Mouse (Mus musculus) E14TG2a.4 (cell line): ENCODE data around the gene Cfap70.
A peak's percentile ranks its signal among the peaks of the same experiment; 100 is the strongest.

Experiments
- H3K27me3 ChIP-seq: 2 replicates; pipeline ENCODE4 v1.6.1; 2014; ENCODE audit warnings: low read length, control low read depth; ENCODE audit not compliant: insufficient read depth
- H3K36me3 ChIP-seq: 2 replicates; pipeline ENCODE4 v1.6.1; 2014; ENCODE audit warnings: low read length, control low read depth; ENCODE audit not compliant: insufficient read depth
- H3K4me1 ChIP-seq: replicated peaks from 2 replicates; pipeline ENCODE4 v1.6.1; 2014; ENCODE audit warnings: low read depth, low read length, control low read depth
- H3K4me3 ChIP-seq: replicated peaks from 2 replicates; pipeline ENCODE4 v1.5.1; 2014; ENCODE audit warnings: mild to moderate bottlenecking, low read length
- H3K9me3 ChIP-seq: 2 replicates; pipeline ENCODE4 v1.6.1; 2014; ENCODE audit warnings: low read length, control low read depth
- CTCF ChIP-seq: conservative IDR thresholded peaks from 2 replicates; pipeline ENCODE4 v1.5.1; 2014; ENCODE audit warnings: low read length
- NANOG ChIP-seq: IDR thresholded peaks from 2 replicates; pipeline ENCODE4 v1.6.1; 2014; ENCODE audit warnings: borderline replicate concordance, low read length, mixed read lengths
- POU5F1 ChIP-seq: IDR thresholded peaks from 2 replicates; pipeline ENCODE4 v1.6.1; 2014; ENCODE audit warnings: low read length, borderline replicate concordance

The Cfap70 gene

DNA sequence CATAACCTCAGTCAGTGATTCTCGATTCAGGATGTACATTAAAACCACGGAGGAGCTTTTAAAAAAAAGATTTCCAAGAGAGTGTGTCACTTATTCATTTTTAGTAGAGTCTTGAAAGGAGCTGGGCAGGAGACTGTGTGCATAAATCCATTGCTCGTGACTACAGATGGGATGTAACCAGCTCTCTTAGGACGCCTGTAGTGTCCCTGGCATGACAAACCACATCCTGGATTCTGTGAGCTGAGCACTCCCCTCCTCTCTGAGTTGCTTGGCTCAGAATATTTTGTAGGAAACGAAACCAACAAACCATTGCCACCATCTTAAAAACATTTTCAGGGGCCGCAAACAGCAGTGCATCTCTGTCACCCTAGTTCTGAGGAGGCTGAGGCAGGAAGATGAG, 15.1 kb downstream of the Cfap70 start:
- Histone ChIP-seq H3K36me3 (no peaks in the 10 kb centered on the region), H3K27me3 (no peaks in the 10 kb centered on the region), H3K9me3 (no peaks in the 10 kb centered on the region), H3K4me1 (no peaks in the 10 kb centered on the region), H3K4me3 (no peak overlapping the region)
- TF ChIP-seq NANOG (no peak), CTCF (no peak), POU5F1 (no peak)

GRCm38 (mm10) chr14:20432420-20432819, 19.6 kb downstream of the Cfap70 start:
- Histone ChIP-seq H3K36me3 (no peaks in the 10 kb centered on the region), H3K9me3 (peaks cover 28% of the 10 kb centered on the region), H3K4me1 (no peaks in the 10 kb centered on the region), H3K4me3 (no peak overlapping the region), H3K27me3 (no peaks in the 10 kb centered on the region)
- TF ChIP-seq CTCF, result no peak
- no peak for TF ChIP-seq POU5F1
- no peak for TF ChIP-seq NANOG

- Histone ChIP-seq H3K4me3 (no peak overlapping the region), H3K36me3 (no peaks in the 10 kb centered on the region), H3K9me3 (peaks cover 29% of the 10 kb centered on the region), H3K27me3 (no peaks in the 10 kb centered on the region), H3K4me1 (no peaks in the 10 kb centered on the region)
- TF ChIP-seq POU5F1, result no peak
- TF ChIP-seq CTCF, result no peak
- no peak for TF ChIP-seq NANOG
Observed at GRCm38 (mm10) chr14:20431726-20432125, 20.3 kb downstream of the Cfap70 start.

GRCm38 (mm10) chr14:20429833-20430232, 22.2 kb downstream of the Cfap70 start:
- no peaks in the 10 kb centered on the region for H3K27me3 ChIP-seq
- H3K4me1 ChIP-seq, result no peaks in the 10 kb centered on the region
- H3K36me3 ChIP-seq, result no peaks in the 10 kb centered on the region
- no peak overlapping the region for H3K4me3 ChIP-seq
- no peak for TF ChIP-seq POU5F1
- TF ChIP-seq NANOG, result no peak
- no peak for TF ChIP-seq CTCF
- H3K9me3 ChIP-seq, result peaks cover 29% of the 10 kb centered on the region

GRCm38 (mm10) chr14:20428593-20428992, 23.4 kb downstream of the Cfap70 start:
- Histone ChIP-seq H3K9me3 (peaks cover 29% of the 10 kb centered on the region), H3K36me3 (no peaks in the 10 kb centered on the region), H3K27me3 (no peaks in the 10 kb centered on the region), H3K4me1 (no peaks in the 10 kb centered on the region), H3K4me3 (no peak overlapping the region)
- TF ChIP-seq CTCF (no peak), POU5F1 (no peak), NANOG (no peak)

DNA sequence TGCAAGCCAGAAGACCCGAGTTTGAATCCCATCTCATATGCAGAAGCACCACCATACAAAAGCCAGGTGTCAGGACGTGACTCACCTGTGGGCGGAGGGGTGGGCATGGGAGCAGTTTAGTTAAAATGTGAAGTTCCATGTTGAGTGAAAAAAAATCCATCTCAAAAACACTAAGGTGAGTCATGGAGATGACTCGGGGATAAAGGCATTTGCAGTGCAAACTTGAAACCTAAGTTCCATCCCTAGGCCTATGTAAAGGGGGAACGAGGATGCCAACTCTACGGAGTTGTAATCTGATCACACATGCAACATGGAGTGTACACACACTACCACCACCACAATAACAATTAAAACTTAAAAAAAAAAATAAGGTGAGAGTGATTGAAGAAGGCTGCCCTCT, 29.0 kb downstream of the Cfap70 start:
- TF ChIP-seq NANOG (no peak), CTCF (no peak), POU5F1 (no peak)
- peaks cover 7% of the 10 kb centered on the region for H3K9me3 ChIP-seq
- no peak overlapping the region for H3K4me3 ChIP-seq
- H3K4me1 ChIP-seq, result no peaks in the 10 kb centered on the region
- no peaks in the 10 kb centered on the region for H3K27me3 ChIP-seq
- H3K36me3 ChIP-seq, result no peaks in the 10 kb centered on the region

GRCm38 (mm10) chr14:20422257-20422656, 29.8 kb downstream of the Cfap70 start:
- Histone ChIP-seq H3K4me3 (no peak overlapping the region), H3K27me3 (no peaks in the 10 kb centered on the region), H3K9me3 (no peaks in the 10 kb centered on the region), H3K4me1 (no peaks in the 10 kb centered on the region), H3K36me3 (no peaks in the 10 kb centered on the region)
- TF ChIP-seq CTCF (no peak), POU5F1 (no peak), NANOG (no peak)

DNA sequence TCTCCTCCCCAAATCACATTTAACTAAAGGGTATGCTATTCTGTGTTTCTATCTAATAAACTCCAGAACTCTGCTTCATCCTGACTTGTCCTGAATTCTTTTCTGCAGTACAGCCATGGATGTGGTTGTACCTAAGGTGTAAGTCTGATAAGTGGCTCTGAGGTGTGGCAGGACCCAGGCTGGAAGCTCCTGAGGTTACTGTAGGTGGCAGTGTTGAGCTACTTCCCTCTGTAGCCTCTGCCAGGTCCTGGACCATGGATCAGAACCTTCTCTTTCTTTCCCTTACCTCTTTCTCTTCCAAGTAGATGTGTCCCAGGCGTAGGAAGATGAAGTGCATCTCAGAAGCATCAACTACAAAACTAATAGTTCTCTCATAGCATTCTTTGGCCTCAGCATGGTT, 52.0 kb downstream of the Cfap70 start:
- Histone ChIP-seq H3K27me3 (no peaks in the 10 kb centered on the region), H3K36me3 (no peaks in the 10 kb centered on the region), H3K4me1 (peaks cover 15% of the 10 kb centered on the region), H3K4me3 (no peak overlapping the region), H3K9me3 (no peaks in the 10 kb centered on the region)
- TF ChIP-seq CTCF (peak; percentile 69), NANOG (no peak)

DNA sequence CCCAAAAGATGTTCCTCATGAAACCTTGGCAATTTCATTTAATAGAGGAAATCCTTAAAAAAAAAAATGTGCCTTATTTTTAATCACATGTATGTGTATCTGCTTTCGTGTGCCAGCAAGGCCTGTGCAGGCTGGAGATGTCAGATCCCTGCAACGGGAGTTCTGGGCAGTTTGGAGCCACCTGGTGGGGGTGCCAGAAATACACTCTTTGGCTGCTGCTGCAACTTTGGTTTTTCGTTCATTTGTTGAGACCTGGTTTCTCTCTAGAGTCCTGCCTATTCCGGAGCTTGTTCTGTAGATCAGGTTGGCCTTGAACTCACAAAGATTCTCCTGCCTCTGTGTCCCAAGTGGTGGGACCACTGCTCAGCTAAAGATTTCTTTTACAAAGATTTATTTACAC, 53.2 kb downstream of the Cfap70 start:
- Histone ChIP-seq H3K4me1 (peaks cover 24% of the 10 kb centered on the region), H3K36me3 (no peaks in the 10 kb centered on the region), H3K4me3 (no peak overlapping the region), H3K9me3 (no peaks in the 10 kb centered on the region), H3K27me3 (no peaks in the 10 kb centered on the region)
- peak; percentile 33 for TF ChIP-seq CTCF
- no peak for TF ChIP-seq POU5F1
- no peak for TF ChIP-seq NANOG
